Mouse (Mus musculus): ENCODE measurements at regions not wholly inside any gene's neighbourhood (a gene's known extent, or its start where the extent isn't known, plus 50 kb on each side); places are given as distances from the start of the nearest gene placed in this dataset.
A peak's percentile ranks its signal among the peaks of the same experiment; 100 is the strongest.

GRCm38 (mm10) chr2:67332211-67332610, 81.3 kb upstream of the Gm21830 start:
- TF ChIP-seq EP300 (IDR thresholded peaks at IDR 0.05; ENCODE audit: insufficient read depth, low read depth, low read length) (no peak), POLR2A (IDR thresholded peaks at IDR 0.05; ENCODE audit: insufficient read depth, low read depth, low read length) (no peak), CTCF (IDR thresholded peaks at IDR 0.05) (no peak)
- intact Hi-C loops (cut with DNase I) = no loop called here
- H3K4me3 ChIP-seq = no peak overlapping the region

DNA sequence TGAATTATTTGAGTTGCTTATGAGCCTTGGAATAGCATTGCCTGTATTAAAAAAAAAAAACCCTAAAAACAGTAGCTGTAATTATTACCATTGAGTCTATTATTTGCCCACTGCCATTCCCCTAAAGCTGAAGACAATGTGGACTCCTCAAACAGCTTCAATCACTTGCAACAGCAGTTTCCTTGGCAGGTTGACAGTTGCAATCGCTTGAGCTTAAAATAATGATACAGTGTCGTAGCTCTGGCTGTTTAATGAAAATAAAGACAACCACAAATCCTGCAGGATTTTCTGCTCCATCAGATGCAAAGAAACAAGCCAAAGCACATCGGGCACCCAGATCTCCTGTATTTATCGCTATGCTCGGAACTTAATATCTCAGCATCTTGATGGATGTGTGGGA, 68.8 kb upstream of the Gm21830 start:
- no peaks in the 10 kb centered on the region for H3K4me1 ChIP-seq (ENCODE audit: control insufficient read depth, insufficient read depth, low read length)
- H3K9ac ChIP-seq (ENCODE audit: low read depth, low read length) = no peak overlapping the region
- no peaks in the 10 kb centered on the region for H3K36me3 ChIP-seq (ENCODE audit: control insufficient read depth, insufficient read depth, low read length)
- no peaks in the 10 kb centered on the region for H3K27me3 ChIP-seq (ENCODE audit: control insufficient read depth, insufficient read depth, low read length)
- H3K79me2 ChIP-seq (replicated peaks; ENCODE audit: control insufficient read depth, insufficient read depth, low read length) = no peaks in the 10 kb centered on the region
- H3K4me3 ChIP-seq = no peak overlapping the region
- TF ChIP-seq EP300 (IDR thresholded peaks at IDR 0.05; ENCODE audit: insufficient read depth, low read depth, low read length) = no peak
- no peak for TF ChIP-seq CTCF (IDR thresholded peaks at IDR 0.05)
- no peak for TF ChIP-seq POLR2A (IDR thresholded peaks at IDR 0.05; ENCODE audit: insufficient read depth, low read depth, low read length)
- intact Hi-C loops (cut with DNase I) = no loop called here
- 66% methylated on average over 5 of the region's 5 CpGs for WGBS
- H3K27ac ChIP-seq = no peak overlapping the region
- no peak for DNase-seq

More at GRCm38 (mm10) chr2:67332211-67332610, 81.3 kb upstream of the Gm21830 start:
- Histone ChIP-seq H3K4me1 (ENCODE audit: control insufficient read depth, insufficient read depth, low read length) (no peaks in the 10 kb centered on the region), H3K36me3 (ENCODE audit: control insufficient read depth, insufficient read depth, low read length) (no peaks in the 10 kb centered on the region), H3K9ac (ENCODE audit: low read depth, low read length) (no peak overlapping the region), H3K27me3 (ENCODE audit: control insufficient read depth, insufficient read depth, low read length) (no peaks in the 10 kb centered on the region), H3K27ac (no peak overlapping the region), H3K79me2 (replicated peaks; ENCODE audit: control insufficient read depth, insufficient read depth, low read length) (no peaks in the 10 kb centered on the region)
- WGBS = 23% methylated on average over 2 of the region's 2 CpGs
- peak; percentile 17 to 23 for DNase-seq
